Mouse (Mus musculus) CH12.LX (cell line): ENCODE results near the gene Sae1.

Source experiments
- CHD2 ChIP-seq: IDR thresholded peaks from 2 replicates; pipeline ENCODE4 v1.6.1; 2011; ENCODE audit warnings: low read length, improper control_type of control experiment
- CTCF ChIP-seq, 2 experiments: IDR thresholded peaks in 1 of 2; conservative IDR thresholded peaks in 1 of 2; 2 replicates each; pipeline ENCODE4 v1.5.1; 2011 to 2012; ENCODE audit warnings: low read depth in 2 of 2, low read length in 2 of 2, improper control_type of control experiment in 1 of 2, inconsistent platforms in 1 of 2, mild to moderate bottlenecking in 1 of 2, moderate library complexity in 1 of 2
- E2F4 ChIP-seq: IDR thresholded peaks from 2 replicates; pipeline ENCODE4 v1.6.1; 2011; ENCODE audit warnings: low read depth, low read length, improper control_type of control experiment; ENCODE audit not compliant: insufficient replicate concordance
- ELF1 ChIP-seq: IDR thresholded peaks from 2 replicates; pipeline ENCODE4 v1.6.1; 2014; ENCODE audit warnings: low read depth, mild to moderate bottlenecking, inconsistent platforms, low read length, improper control_type of control experiment
- ETS1 ChIP-seq: conservative IDR thresholded peaks from 2 replicates; pipeline ENCODE4 v1.6.1; 2012; ENCODE audit warnings: low read depth, mild to moderate bottlenecking, inconsistent platforms, low read length, improper control_type of control experiment, moderate library complexity
- KAT2A ChIP-seq: IDR thresholded peaks from 2 replicates; pipeline ENCODE4 v1.6.1; 2012; ENCODE audit warnings: low read length, improper control_type of control experiment, inconsistent platforms; ENCODE audit not compliant: insufficient replicate concordance
- PAX5 ChIP-seq: IDR thresholded peaks from 2 replicates; pipeline ENCODE4 v1.6.1; 2012; ENCODE audit warnings: low read length, inconsistent platforms, mixed read lengths
- POLR2A ChIP-seq: IDR thresholded peaks from 2 replicates; pipeline ENCODE4 v1.6.1; 2011; ENCODE audit warnings: low read depth, mild to moderate bottlenecking, improper control_type of control experiment, low read length
- POLR2AphosphoS2 ChIP-seq: IDR thresholded peaks from 2 replicates; pipeline ENCODE4 v1.6.1; 2011; ENCODE audit warnings: low read depth, low read length, improper control_type of control experiment
- TCF12 ChIP-seq: IDR thresholded peaks from 2 replicates; pipeline ENCODE4 v1.6.1; 2014; ENCODE audit warnings: low read depth, mild to moderate bottlenecking, inconsistent platforms, low read length, improper control_type of control experiment
- ZNF384 ChIP-seq: IDR thresholded peaks from 2 replicates; pipeline ENCODE4 v1.6.1; 2012; ENCODE audit warnings: low read depth, low read length, improper control_type of control experiment, inconsistent platforms

- TF ChIP-seq POLR2AphosphoS2 (no peak), ETS1 (no peak), ZNF384 (no peak), ELF1 (no peak), TCF12 (no peak), KAT2A (no peak), CTCF (conservative IDR thresholded peaks at IDR 0.05 in 1 of 2, IDR thresholded peaks at IDR 0.05 in 1 of 2; ENCODE audit: low read depth in 2 of 2, low read length in 2 of 2) (no peak), POLR2A (no peak), E2F4 (no peak), CHD2 (no peak), PAX5 (no peak)
Measured at GRCm38 (mm10) chr7:16319216-16319615, 68.4 kb downstream of the Sae1 start.
